Mouse (Mus musculus) heart, postnatal 36 days (tissue): ENCODE measurements around the gene Dnaaf1. TPM values are rescaled to one million over a fixed set of nuclear protein-coding genes. Genes with fewer than 3 reads are reported as not detected.

Source experiments
- DNase-seq, 2 experiments: peaks; one replicate each; pipeline ENCODE4 v3.0.0; 2021 to 2022
- intact Hi-C: fragments of 180-260 bp; cut with DNase I; formaldehyde crosslinking; loops from one replicate; pipeline ENCODE4 v1.15.1; 2025
- total RNA-seq, 2 experiments: library from RNA; stranded (reverse); gene quantifications; 2 replicates each; pipeline ENCODE4 v1.2.3; 2021

Dnaaf1 gene
- total RNA-seq, 2 experiments from 2014 or later = not detected

DNA sequence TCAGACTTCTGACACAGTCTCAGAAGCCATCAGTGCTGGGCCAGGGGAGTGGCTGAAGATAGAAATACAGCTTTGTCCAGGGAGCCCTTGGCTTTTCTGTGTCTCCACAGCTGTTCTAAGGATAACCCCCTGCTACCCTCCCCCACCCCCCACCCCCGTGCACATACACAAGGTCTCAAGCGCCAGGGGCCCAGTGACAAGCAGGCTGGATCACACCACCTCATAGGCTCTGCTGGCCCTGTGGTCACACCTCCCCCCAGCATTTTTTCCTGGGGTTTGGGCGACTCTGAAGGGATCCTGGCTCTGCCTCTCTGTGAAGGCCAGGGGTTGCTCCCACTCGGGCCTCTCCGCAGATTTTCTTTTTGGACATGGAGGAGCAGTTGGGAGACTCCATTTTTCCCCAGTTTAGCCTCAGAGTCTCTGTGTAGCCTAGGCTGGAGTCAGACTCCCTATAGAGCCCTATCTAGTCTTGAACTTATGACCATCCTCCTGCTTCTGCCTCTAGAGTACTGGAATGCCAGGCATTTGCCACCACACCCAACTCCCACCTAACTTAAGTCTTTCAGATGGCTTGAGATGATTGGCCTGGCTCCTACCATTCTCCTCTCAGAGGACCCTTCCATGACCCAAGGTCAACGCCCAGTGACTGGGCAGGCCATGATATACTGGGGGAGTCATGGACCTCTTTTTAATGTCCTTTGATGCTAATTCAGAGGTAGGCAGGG lies 45.2 kb downstream of the Dnaaf1 start:
- intact Hi-C loops = no loop called here
- DNase-seq = no peak

DNA sequence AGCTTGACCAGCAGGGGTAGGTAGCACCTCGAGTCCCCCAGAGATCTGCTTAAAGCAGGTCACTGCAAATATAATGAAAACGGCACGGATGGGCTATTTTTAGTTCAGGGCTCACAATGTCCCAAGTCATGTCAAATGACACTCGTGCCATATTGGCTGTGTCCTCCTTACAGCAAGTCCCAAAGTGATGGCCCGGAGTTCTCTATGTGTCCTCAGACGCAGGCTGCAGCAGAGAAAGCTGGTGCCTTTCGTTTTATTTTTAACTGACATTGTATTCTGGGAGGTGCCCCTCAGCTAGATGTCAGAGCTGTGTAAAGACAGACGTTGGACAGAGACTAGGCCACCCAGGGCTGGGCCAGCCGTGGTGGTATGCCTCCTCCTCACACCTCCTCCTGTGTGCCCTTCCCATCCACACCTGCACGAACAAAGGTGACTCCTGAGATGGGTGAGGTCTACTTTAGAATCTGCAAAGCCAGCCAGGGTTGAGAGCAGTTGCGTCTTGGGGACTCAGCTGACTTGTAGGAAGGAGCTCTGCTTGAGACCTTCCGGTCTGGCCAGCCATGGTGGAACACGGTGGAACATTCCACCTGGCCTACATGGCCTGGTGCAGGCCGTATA lies 45.9 kb downstream of the Dnaaf1 start:
- no peak for DNase-seq
- intact Hi-C loops = no loop called here

DNA sequence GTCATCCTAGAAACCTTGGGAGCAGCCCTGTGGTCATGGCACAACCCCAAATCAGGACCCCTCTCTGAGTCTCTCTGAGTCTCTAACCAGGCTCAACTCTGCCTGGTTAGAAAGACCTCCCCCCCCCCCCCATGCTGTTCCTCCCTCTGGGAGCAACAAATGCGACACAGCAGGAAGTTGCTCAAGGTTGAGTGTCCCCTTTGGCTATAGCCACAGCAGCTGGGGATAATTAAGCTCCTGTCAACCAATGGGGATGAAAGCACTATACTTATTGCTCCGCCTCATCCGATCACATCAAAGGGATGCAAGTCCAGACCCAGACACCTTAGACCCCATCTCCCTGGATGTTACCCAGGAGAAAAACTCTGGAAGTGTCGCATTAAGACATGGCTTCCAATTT lies 47.5 kb downstream of the Dnaaf1 start:
- DNase-seq = no peak
- intact Hi-C loops = no loop called here

DNA sequence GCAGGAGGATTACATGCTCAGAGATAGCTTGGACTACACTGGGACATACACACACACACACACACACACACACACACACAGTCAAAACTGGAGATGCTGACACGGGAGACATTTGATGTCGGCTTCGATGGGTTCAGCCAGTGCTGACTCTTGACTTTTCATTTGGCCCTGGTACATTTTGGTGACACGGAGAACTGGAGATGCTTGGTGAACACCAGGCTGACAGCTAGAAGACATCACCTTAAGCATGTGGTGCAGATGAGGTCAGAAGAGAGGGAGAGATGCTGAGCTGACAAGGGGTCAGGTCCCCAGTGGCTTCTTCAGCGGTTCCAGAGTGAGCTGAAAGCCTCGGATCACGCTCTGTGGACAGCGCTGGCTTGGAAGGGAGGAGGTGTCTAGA lies 48.0 kb downstream of the Dnaaf1 start:
- intact Hi-C loops = no loop called here
- DNase-seq = no peak

DNA sequence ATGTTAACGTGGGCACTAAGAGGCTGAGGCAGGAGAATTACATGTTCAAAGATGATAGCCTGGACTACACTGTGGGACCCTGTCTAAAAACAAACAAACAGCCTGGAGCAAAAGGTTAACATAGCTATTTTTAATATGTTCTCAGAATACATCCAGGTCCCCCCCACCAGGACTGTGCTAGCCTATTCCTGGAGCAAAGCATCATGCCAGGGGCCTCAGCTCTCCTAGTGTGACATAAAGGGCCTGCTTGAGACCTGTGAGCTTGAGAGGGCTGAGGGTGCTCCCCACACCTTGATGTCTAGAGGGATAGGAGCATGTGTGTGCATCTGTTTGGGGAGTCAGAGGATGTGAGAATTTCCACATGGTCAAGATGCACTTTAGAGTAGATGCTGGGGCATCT lies 48.7 kb downstream of the Dnaaf1 start:
- intact Hi-C loops = no loop called here
- no peak for DNase-seq

DNA sequence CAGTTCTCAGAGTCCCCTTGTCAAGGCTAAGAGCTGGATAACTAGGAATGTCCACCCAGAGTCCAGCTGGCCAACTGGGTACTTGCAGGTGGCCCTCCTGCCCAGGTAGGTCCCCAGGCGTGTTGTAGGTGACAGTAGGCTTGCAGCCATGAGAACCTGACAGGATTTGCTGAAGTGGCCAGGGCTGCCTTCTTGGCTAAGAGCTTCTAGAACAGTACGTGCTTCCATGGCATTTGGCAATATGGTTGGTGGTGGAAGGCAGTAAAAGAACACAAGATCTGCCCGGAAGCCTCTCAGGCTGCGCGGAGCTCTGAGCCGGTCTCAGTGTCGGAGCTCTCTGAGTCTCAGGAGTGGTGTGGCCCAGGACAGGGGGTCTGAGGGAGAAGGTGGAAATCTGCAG lies 49.9 kb downstream of the Dnaaf1 start:
- intact Hi-C loops = no loop called here
- no peak for DNase-seq

DNA sequence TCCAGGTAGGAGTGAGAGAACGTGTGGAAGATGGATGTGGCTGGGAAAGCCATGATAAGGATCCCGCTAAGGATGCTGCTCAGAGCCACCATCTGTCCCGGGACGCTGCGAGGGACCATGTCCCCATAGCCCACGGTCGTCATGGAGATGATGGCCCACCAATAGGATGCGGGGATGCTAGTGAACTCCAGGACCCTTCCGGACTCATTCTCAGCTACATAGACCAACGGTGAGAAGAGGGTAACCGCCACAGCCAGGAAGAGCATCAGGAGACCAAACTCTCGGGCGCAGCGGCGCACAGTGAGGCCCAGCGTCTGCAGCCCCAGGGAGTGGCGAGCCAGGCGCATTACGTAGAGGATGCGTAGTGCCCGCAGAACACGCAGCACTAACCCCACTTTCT lies 50.8 kb downstream of the Dnaaf1 start:
- intact Hi-C loops = no loop called here
- DNase-seq = no peak

DNA sequence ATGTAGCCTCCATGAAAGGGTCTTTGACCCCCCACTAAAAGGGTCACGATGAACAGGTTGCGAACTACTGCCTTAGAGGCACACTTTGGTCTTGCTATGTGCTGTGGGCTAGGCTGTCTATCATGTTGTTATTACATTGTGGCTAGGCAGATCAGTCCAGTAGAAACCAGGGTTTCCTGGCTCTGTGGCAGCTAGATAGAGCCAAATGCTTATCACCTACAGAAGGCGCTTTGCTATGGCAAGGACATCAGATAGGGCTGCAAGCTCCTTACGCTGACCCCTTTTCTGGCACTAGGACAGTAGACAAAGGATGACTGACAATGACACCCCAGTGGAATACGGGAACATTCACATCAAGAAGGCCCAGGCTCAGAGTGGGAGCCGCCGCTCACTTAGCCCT lies 52.2 kb downstream of the Dnaaf1 start:
- intact Hi-C loops = no loop called here

DNA sequence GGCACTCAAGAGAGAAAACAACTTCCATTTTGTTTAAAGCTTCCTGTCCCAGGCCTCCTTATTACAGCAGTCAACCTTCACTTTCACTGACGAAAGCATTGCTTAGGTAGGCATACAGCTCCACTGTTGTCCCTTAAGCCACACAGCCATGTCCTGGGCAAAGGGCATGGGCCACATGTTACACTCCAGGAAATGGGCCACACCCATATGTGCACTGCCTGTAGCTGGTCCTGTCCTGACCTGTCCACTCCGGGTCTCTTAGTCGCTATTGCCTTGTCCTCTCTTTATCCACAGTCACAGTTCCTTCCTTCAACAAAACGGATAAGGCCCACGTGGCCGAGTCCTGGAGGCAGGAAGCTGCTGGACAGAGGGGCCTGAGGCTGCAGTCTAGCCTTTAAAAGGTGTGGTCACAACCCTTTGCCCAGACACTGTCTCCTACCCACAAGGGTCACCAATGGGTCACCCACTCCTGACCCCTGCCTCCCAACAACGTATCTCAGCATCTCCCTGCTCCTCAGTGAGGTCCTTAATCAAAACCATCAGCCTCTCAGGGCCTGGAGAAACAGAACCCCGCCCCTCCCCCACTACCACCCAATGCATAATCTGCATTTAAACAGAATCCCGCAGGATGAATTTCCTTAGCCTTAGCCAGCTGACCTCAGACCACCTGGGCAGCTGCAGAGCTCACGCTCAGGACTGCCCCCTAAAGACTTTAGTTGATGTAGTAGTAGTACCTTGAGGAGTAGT lies 52.8 kb downstream of the Dnaaf1 start:
- intact Hi-C loops = no loop called here
- DNase-seq = no peak

More for the DNA sequence above, 52.2 kb downstream of the Dnaaf1 start:
- no peak for DNase-seq

DNA sequence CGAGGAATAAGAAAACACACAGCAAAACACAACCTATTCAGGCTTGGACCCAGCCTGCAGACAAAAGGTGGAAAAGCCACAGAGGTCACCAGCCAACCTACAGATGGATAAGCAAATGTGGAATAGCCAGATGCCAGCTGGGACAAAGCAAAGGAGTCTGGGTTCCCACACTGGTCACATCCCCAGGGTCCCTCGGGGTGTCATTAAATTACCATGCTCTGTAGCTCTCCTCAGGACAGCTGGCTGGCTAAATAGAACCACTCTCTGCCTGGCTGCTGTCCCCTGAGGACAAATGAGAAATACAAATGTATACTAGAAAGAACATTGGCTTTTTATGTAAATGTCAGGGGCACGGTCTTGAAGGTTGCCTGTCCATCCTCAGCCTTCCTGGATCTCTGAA lies 55.8 kb downstream of the Dnaaf1 start:
- intact Hi-C loops = no loop called here
- no peak for DNase-seq

DNA sequence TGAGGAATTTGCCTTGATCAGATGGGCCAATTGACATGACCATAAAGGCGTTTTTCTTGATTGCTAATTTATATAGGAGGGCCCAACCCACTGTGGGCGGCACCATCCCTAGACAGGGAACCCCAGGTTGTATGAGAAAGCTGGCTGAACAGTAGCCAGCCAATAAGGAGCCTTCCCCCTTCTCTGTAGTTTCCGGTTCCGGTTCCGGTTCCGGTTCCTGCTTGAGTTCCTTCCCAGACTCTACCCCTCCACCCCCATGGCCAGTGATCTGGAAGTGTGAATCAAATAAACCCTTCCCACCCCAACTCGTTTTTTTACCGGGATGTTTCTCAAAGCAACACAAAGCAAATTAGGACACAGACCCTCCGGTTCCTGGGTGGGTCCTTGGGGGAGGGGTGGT lies 57.2 kb downstream of the Dnaaf1 start:
- intact Hi-C loops = no loop called here
- DNase-seq = no peak

DNA sequence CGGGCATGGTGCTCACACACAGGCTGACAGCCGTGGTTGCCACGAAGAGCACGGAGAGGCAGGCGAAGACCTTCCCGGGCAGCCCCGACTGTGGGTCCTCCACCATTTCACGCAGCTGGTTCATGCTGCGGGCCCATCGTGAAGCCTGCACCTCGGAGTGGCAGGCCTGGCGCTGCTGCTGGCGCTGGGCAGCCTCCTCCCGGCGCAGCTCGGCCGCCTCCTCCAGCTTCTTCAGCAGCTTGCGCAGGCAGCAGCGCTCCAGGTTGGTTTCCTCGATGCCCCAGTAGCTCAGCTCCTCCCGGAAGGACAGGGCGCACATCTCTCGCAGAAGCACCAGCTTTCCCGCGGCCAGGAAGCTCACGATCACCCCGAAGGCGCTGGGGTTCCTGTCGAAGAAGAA lies 57.9 kb downstream of the Dnaaf1 start:
- intact Hi-C loops = no loop called here
- no peak for DNase-seq

DNA sequence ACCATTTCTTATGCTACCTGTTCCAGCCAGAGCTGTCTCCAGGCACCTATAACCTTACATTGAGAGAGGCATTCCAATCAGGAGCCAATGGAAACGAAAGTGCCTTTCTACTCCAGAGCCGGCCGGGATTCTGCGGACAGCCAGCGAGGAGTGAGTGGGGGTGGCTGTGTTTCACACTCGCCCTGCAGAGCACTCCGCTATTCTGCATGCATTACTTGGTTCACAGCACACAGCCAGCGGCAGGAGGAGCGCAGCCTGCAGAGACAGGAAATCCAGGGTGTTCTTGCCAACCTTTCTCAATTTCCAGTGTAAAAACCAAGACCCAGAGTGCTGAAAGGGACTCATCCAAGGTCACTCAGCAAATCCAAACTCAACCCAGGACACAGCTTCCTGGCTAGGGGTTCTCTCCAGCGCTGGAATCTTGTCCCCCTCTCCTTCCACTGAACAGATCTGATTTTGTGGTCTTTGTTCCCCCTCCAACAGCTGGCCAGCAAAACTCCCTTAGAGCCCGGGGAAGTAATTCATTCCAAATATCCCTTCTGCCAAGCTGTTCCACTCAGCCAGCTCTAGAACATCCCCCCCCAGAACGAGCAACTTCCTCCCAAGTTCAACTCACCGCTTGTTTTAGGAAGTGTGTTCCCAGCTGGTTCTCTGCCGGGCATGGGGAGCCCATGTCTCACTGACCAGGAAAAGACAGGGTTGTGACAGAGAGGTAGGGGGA lies 59.7 kb downstream of the Dnaaf1 start:
- no peak for DNase-seq
- intact Hi-C loops = no loop called here

DNA sequence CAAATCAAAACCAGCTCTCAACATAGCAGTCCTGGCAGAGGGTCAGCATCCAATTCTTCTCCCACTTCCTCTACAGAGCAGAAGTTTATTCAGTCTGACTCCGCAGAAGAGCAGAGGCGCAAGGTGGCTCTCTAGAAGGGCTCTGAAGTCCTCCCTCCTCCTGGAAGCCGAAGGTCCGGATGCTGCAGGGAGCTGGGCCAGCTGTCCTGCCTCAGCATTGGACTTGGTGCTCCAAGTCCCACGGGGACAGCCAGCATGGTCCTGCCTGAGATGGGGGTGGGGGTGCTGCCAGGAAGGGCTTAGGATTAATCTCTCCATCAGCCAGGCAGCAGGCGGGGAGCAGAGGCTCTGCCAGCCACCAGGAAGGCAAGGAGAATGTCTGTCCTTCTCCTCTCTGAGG lies 60.3 kb downstream of the Dnaaf1 start, which contains the start of gene Kcng4:
Gene Kcng4, minus strand, starts transcription at position 303 of the 400 bp plus-strand sequence.
- intact Hi-C loops = no loop called here
- peak; percentile 19 to 24 for DNase-seq

DNA sequence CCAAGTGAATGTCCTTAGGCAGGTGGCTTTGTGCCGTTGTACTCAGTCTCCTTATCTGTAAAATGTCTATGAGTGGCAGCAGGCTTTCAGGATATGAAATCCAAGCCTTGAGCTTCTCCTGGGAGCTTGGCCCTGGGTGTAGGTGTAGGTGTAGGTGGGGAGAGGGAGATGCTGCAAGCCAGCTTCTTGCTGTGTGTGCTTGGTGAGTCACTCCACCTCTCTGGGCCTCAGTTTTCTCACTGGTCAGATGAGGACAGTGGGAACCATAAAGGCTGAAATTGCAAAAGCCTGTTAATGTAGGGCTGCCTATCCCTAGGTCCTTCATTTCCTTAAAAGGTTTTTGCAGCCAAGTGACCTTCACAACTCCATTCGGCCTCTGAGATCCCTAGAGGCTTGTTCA lies 60.9 kb downstream of the Dnaaf1 start:
- no peak for DNase-seq
- intact Hi-C loops = no loop called here

DNA sequence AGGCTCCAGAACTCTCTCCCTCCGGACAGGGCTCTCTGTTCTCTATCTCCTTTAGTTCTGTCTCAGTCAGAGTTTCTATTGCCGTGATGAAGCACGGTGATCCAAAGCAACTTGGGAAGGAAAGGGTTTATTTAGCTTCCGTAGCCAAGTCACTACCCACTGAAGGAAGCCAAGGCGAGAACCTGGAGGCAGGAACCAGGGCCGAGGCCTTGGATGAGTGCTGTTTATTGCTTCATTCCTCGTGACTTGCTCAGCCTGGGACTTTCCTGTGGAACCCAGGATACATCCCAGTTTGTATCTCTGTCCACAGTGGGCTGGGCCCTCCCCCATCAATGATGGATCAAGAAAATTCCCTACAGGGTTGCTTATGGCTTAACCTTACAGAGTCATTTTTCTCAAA lies 61.7 kb downstream of the Dnaaf1 start:
- intact Hi-C loops = no loop called here

DNA sequence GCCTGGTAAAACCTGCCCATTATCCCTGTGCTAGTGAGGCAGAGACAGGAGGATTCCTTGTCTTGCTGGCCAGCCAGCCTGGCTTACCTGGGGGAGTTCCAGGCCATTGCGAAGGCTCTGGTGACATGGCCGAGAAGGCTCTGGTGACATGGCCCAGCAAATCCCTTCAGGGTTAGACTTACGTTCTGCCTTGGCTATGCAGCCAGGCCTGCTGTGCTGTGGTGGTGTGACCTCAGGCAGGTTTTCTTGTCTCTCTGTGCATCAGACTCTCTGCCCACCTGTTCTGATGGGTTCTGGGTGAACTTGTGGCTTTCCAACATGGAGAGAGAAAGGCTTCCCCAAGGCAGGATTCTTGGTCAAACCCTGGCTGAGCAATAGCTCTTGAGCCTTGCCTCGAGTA lies 62.3 kb downstream of the Dnaaf1 start:
- DNase-seq = no peak
- intact Hi-C loops = no loop called here

More for the DNA sequence above, 61.7 kb downstream of the Dnaaf1 start:
- no peak for DNase-seq

DNA sequence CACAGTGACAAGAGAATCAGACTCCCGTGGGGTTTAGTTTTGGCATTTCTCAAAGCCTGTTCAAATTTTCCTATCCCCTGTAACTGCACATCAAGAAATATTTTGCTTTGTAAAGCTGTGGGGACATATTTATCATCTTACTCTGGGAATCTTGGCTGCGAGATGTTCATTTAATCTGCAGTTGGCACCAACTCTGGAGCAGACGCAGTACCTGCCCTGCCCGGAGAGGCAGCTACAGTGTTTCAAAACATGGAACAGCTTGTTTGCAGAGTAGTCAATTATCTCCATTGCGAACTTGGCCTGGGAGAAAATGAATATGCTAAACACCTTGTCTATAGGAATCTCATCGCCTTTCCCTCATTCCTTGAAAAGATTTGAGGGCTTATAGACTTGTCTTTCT lies 63.2 kb downstream of the Dnaaf1 start:
- no peak for DNase-seq
- intact Hi-C loops = no loop called here

DNA sequence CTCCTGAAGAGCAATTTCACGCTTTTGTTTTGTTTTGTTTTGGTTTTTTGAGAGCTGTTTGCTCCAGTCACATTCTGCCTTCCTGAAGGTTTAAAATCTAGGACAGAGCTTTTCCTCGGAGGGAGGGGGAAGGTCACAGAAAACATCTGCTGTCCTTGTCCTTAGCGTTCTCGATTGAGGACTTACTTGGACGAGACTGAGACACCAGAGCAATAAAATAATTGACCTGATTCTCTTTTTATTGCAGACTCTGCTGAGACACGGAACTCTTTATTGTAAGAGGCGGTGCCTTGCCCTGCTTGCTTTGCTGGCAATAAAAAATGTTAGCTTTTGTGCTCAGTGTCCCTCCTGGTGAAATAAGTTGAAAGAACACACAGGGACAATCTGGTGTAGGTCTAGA lies 64.8 kb downstream of the Dnaaf1 start:
- intact Hi-C loops = no loop called here
- DNase-seq = no peak

DNA sequence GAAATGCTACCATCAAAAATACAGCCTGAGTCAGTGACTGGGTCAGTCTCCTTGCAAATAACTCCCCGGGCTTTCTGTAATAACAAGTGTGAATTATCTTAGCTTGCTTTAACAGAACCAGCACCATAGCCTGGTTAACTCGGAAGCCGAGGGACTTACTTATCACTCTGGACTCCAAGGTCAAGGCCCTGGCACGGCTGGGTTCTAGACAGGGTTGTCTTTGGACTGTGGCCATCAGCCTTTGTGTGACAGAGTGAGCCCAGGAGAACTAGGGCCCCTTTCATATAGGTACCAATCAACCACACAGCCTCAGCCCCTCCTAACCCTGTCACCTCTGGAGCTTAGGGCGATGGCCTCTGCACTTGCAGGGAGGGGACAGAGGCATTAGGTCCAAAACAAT lies 66.0 kb downstream of the Dnaaf1 start:
- DNase-seq = no peak
- intact Hi-C loops = no loop called here

DNA sequence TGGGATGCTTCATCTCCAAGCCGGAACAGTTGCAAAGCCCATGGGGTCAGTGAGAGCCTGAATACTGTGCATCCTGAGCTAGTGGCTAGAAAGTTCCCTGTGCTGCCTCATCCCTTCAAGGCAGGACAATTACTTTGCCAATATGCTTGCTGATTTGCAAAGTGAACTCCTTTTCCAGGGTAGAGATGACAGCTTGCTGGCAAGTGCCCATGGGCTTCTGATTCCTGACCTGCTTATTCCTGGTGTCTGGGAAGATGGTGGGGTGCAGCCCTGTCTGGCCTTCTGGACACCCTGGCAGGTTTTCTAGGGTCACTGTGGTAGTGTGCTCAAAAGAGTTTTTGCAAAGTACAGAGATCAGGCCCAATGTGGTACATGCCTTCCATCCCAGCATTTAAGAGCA lies 67.9 kb downstream of the Dnaaf1 start:
- intact Hi-C loops = no loop called here
- no peak for DNase-seq
